Mouse (Mus musculus) neural tube, embryonic 11.5 days (tissue): Measurements from ENCODE around the gene Fam76a. TPM values are rescaled to one million over a fixed set of nuclear protein-coding genes. Genes with fewer than 3 reads are reported as not detected.
A peak's percentile ranks its signal among the peaks of the same experiment; 100 is the strongest.
"Not testable (repeated sequence)": the region's sequence is repeated elsewhere in the genome, so short reads cannot be mapped to it uniquely, and the experiment has no call there.

Experiments used
- ATAC-seq: fragments of 200-750 bp; cut with Nextera tagmentation; 2 replicates; pipeline ENCODE4 v1.8.0; 2017; ENCODE audit warnings: moderate number of reproducible peaks, mild to moderate bottlenecking, moderate TSS enrichment, moderate library complexity; ENCODE audit not compliant: insufficient read depth, low FRiP score, low TSS enrichment
- DNase-seq: peaks from one replicate; pipeline ENCODE4 v3.0.0-alpha.2; 2015; ENCODE audit warnings: low spot score
- H3K27ac ChIP-seq: fragments of 300-500 bp; sonication (generic); 2 replicates; pipeline ENCODE4 v1.5.1; 2014; ENCODE audit warnings: low read depth, mild to moderate bottlenecking, low read length
- H3K27me3 ChIP-seq: fragments of 300-500 bp; sonication (generic); 2 replicates; pipeline ENCODE4 v1.6.1; 2014; ENCODE audit warnings: mild to moderate bottlenecking, low read length, mixed read lengths; ENCODE audit not compliant: control insufficient read depth, insufficient read depth
- H3K36me3 ChIP-seq: fragments of 300-500 bp; sonication (generic); 2 replicates; pipeline ENCODE4 v1.6.1; 2014; ENCODE audit warnings: mild to moderate bottlenecking, low read length, moderate library complexity, mixed read lengths; ENCODE audit not compliant: control insufficient read depth, insufficient read depth
- H3K4me1 ChIP-seq: fragments of 300-500 bp; sonication (generic); 2 replicates; pipeline ENCODE4 v1.6.1; 2014; ENCODE audit warnings: low read length, mixed read lengths; ENCODE audit not compliant: control insufficient read depth, insufficient read depth
- H3K4me2 ChIP-seq: fragments of 300-500 bp; sonication (generic); 2 replicates; pipeline ENCODE4 v1.6.1; 2014; ENCODE audit warnings: low read depth, mild to moderate bottlenecking, moderate library complexity
- H3K4me3 ChIP-seq: fragments of 300-500 bp; sonication (generic); 2 replicates; pipeline ENCODE4 v1.5.1; 2014; ENCODE audit warnings: low read depth, low read length
- H3K9ac ChIP-seq: fragments of 300-500 bp; sonication (generic); 2 replicates; pipeline ENCODE4 v1.6.1; 2014; ENCODE audit warnings: mild to moderate bottlenecking, low read length
- H3K9me3 ChIP-seq: fragments of 300-500 bp; sonication (generic); 2 replicates; pipeline ENCODE4 v1.6.1; 2016; ENCODE audit warnings: low read length; ENCODE audit not compliant: control insufficient read depth
- WGBS: fragments of 180-500 bp; shearing (Covaris S2); extraction: QIAGEN DNeasy Blood & Tissue Kit; methylation state at CpG from one replicate; pipeline ENCODE4 v1.1.7; 2014; 5-methylcytosine and 5-hydroxymethylcytosine counted together
- polyA plus RNA-seq: library from polyadenylated mRNA; unstranded; fragments of >200 nt; fragmentation: Nextera tagmentation; extraction: Ambion mirVana; gene quantifications from 2 replicates; pipeline ENCODE4 v1.2.1, GENCODE M21; 2014

Gene Fam76a
- polyA plus RNA-seq, 1 experiment from 2014 or later, result 28.2 TPM

DNA sequence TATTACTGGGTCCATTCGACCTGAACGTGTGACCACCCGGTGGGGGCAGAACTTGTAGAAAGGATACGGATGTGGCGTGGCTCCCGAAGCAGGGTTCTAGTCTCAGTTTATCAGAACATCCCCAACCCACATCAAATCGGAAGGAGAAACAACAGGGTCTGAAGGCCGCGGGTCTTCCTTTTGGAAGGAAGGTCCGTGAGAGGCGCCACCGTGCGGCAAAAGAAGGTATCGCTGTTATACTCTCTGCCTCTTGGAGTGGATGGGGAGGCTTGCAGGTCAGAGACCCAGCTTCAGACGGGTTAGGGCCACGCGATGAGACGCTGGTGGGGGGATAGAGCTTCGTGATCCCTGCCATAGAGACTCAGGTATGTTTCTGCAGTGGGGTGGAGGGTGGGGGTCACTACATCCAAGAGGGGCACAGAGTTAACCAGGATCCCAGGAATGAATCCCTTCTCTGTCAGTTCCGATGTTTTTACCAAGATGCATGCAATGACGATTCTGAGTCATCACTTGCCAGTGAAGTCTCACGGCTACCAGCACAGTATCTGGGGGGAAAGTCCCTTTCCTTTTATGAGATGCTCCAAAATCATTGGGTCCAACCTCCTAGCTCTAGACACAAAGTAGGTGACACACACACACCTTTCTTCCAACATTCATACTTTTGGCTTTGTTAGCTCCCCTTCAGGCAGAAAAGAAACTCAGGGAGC is 17.2 kb upstream of the Fam76a start:
- no peak for ATAC-seq
- 25% methylated on average over 22 of the region's 22 CpGs for WGBS
- Histone ChIP-seq H3K4me2 (no peak overlapping the region), H3K9me3 (no peaks in the 10 kb centered on the region), H3K36me3 (no peaks in the 10 kb centered on the region), H3K9ac (no peak overlapping the region), H3K27me3 (no peaks in the 10 kb centered on the region), H3K4me3 (no peak overlapping the region), H3K27ac (no peak overlapping the region), H3K4me1 (peaks cover 6% of the 10 kb centered on the region)
- peak; percentile 72 for DNase-seq

DNA sequence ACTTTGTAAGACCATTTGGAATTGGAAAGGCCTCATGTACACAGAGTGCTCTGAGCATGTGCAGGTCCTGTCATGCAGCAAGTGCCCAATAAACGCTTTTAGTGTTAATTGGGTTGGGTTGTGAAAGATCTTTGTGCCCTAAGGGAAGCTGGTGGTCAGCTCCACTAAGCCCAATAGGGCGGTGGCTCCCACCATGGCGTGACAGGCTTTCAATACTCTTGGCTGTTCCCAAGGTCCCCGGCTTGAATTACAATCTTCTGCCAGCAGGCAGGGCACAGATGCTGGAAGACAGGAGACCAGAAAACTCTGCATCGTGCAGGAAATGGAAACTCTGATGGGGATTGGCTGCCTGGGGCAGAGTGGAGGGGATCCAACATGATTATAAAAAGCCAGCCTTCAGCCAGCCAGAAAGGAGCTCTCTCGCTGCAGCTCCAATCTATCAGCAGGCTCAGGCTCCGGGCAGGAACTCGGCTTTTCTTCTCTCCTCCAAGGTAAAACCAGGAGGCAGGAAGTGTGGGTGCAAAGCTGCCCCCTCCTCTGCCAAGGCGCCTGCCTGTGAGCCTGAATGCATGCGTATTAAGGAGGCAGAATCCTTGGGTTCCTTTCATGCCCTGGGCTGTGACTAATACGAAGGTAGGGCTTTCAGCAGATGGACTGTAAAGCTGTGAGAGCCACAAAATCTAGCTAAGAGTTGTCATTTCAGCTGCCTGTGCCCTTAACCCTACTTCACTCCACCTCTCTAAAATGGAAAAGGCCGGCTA is 16.0 kb upstream of the Fam76a start:
- Histone ChIP-seq H3K27me3 (no peaks in the 10 kb centered on the region), H3K4me2 (no peak overlapping the region), H3K36me3 (no peaks in the 10 kb centered on the region), H3K4me3 (no peak overlapping the region), H3K4me1 (peaks cover 6% of the 10 kb centered on the region), H3K27ac (no peak overlapping the region; the same call in 1 of the 2 replicates), H3K9ac (no peak overlapping the region), H3K9me3 (no peaks in the 10 kb centered on the region)
- no peak for ATAC-seq
- DNase-seq, result peak; percentile 26
- WGBS, result 61% methylated on average over 12 of the region's 12 CpGs

DNA sequence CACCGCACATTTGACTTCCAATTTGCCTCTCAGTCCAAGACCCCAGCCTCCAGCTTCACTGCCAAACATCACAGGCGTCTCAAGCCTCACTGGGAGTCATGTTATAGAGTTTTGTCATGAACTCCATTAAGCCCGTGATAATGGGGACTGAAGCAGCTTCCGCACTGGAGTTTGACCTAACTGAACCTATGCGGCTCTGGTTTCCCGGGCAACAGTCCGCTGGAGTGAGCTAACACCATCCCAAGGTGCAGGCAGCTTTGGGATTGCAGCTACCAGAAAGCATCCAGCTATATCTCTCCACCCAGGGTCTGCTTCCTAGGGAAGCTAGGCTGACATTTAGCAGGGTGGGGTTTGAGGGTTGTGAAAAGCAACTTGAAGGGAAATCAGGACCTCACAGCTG is 12.3 kb upstream of the Fam76a start:
- Histone ChIP-seq H3K36me3 (no peaks in the 10 kb centered on the region), H3K9ac (no peak overlapping the region), H3K4me1 (peaks cover 6% of the 10 kb centered on the region), H3K4me2 (no peak overlapping the region), H3K9me3 (no peaks in the 10 kb centered on the region), H3K27me3 (no peaks in the 10 kb centered on the region), H3K27ac (no peak overlapping the region), H3K4me3 (no peak overlapping the region)
- ATAC-seq (no peak), DNase-seq (peak; percentile 47)
- WGBS, result 33% methylated on average over 7 of the region's 7 CpGs

DNA sequence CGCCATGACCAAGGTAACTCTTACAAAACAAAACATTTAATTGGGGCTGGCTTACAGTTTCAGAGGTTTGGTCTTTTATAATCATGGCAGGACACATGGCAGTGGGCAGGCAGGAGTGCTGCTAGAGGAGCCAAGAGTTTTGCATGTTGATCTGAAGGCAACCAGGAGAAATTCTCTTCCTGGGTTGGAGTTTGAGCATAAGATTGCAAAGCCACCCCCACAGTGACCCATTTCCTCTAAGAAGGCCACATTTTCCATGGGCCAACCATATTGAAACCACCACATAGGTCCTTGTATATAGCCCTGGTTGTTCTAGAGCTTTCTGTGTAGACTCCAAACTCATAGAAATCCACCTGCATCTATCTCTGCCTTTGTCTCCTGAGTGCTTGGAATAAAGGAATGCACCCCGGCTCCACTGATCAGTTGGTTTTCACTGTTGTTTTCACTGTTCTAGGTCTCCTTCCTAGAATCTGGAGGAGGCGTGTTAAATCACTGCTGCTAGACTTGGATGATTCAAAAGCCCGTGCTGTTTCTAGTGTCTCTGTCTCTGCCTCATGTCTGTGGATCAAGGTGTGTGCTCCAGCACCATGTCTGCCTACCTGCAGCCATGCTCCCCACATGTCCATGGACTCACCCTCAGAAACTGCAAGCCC is 10.5 kb upstream of the Fam76a start:
- Histone ChIP-seq H3K4me3 (no peak overlapping the region), H3K36me3 (no peaks in the 10 kb centered on the region), H3K9me3 (no peaks in the 10 kb centered on the region), H3K27ac (no peak overlapping the region), H3K27me3 (no peaks in the 10 kb centered on the region), H3K4me2 (no peak overlapping the region), H3K4me1 (peaks cover 3% of the 10 kb centered on the region; the same call in 1 of the 2 replicates), H3K9ac (no peak overlapping the region)
- WGBS, result 81% methylated on average over 4 of the region's 4 CpGs
- ATAC-seq (no peak), DNase-seq (no peak)

DNA sequence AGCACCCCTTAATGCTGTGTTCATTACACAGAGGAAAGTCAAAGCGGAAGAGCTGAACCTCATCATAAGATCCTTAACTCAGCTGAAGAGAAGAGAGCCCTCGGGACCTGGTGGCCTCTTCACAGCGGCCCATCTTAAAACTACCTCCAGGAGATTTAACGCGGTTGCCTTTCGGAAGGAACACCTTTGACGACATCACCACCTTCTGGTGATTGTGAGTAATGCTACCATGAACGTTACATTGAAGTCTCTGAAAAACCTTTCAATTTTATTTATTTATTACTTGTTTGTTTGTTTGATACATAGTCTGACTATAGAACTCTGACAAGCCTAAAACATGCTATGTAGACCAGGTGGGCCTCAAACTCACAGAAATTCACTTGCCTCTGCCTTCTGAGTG is 8.4 kb upstream of the Fam76a start:
- no peaks in the 10 kb centered on the region for H3K27me3 ChIP-seq
- no peak overlapping the region for H3K27ac ChIP-seq
- H3K4me1 ChIP-seq, result peaks cover 3% of the 10 kb centered on the region; the same call in 1 of the 2 replicates
- no peak overlapping the region for H3K4me2 ChIP-seq
- H3K9me3 ChIP-seq, result no peaks in the 10 kb centered on the region
- H3K36me3 ChIP-seq, result no peaks in the 10 kb centered on the region
- ATAC-seq, result no peak
- DNase-seq, result no peak
- WGBS, result 5% methylated on average over 8 of the region's 8 CpGs
- H3K9ac ChIP-seq, result no peak overlapping the region
- no peak overlapping the region for H3K4me3 ChIP-seq

DNA sequence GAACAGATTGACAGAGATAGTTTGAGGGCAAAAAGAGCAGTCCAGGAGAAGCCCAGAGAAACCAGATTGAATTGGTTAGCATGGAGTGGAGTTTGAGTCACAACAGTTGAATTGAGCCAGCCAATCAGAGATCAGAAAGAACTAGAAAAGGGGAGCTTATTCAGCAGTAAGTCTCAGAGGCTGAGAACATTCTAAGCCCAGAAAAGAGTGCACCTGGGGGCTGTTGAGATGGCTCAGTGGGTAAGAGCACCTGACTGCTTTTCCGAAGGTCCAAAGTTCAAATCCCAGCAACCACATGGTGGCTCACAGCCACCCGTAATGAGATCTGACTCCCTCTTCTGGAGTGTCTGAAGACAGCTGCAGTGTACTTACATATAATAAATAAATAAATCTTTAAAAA is 4.2 kb upstream of the Fam76a start:
- H3K4me1 ChIP-seq, ATAC-seq, H3K9me3 ChIP-seq, DNase-seq, H3K4me2 ChIP-seq, H3K27me3 ChIP-seq, H3K27ac ChIP-seq, H3K4me3 ChIP-seq, H3K36me3 ChIP-seq, H3K9ac ChIP-seq: not testable (repeated sequence)
- 77% methylated on average over 2 of the region's 2 CpGs for WGBS

DNA sequence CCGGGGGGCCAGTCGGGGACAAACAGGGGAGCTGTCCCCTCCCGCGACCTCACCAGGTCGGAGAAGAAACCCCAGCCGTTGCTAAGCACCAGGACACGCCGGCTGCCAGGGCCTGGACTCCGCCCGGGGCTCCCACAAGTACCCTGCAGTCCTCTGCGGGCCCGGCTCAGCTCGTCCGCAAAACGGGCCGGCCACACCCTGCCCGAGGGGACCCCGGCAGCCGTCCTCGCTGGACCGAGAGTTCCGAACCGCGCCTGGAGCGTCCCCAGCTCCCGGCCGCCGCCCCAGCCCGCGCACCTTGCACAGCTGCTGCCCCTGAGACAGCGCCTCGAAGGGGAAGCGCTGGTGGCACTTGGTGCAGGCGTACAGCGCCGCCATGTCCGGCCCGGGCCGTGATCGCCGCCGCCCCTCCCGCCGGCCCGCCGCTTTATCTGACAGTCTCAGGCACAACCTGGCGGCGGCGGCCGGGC is 262 bp downstream of the Fam76a start:
- peak overlapping the region; percentile 87 for H3K9ac ChIP-seq
- H3K4me2 ChIP-seq, result peak overlapping the region; percentile 73
- H3K27ac ChIP-seq, result peak overlapping the region; percentile 87
- peak; percentile 59 for DNase-seq
- WGBS, result 0% methylated on average over 49 of the region's 50 CpGs
- ATAC-seq, result peak; percentile 69; the same call in 1 of the 2 replicates
- H3K4me3 ChIP-seq, result peak overlapping the region; percentile 93
- no peaks in the 10 kb centered on the region for H3K36me3 ChIP-seq
- H3K9me3 ChIP-seq, result no peaks in the 10 kb centered on the region
- H3K27me3 ChIP-seq, result no peaks in the 10 kb centered on the region
- H3K4me1 ChIP-seq, result 0 out of 2 replicates have a peak, but pooled peaks cover 6% of the 10 kb centered on the region

DNA sequence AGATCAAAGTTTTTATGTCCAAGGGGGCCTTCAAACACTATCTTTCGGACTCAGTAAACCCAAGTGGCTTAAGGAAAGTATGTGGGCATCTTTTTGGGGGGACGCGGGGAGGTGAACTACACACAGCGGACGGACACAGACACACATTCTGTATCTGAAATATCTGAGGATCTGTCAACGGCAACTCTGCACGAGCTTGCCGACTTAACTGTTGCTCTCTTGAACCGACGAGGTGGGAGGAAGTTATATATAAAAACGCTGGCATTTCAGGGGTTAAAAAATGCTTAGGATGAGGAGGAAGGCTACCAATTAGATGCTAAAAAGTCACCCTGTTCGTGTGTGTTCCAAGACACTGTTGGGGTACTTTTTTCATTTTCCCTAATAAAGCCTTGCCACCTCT is 870 bp downstream of the Fam76a start:
- 0 out of 2 replicates have a peak, but pooled peaks cover 6% of the 10 kb centered on the region for H3K4me1 ChIP-seq
- peak overlapping the region; percentile 93 for H3K4me3 ChIP-seq
- H3K27ac ChIP-seq, result no peak overlapping the region
- H3K4me2 ChIP-seq, result peak overlapping the region; percentile 73
- DNase-seq, result no peak
- no peaks in the 10 kb centered on the region for H3K27me3 ChIP-seq
- ATAC-seq, result no peak
- no peaks in the 10 kb centered on the region for H3K9me3 ChIP-seq
- peak overlapping the region; percentile 87 for H3K9ac ChIP-seq
- 51% methylated on average over 12 of the region's 12 CpGs for WGBS
- H3K36me3 ChIP-seq, result no peaks in the 10 kb centered on the region
